In the genomic region with DNA sequence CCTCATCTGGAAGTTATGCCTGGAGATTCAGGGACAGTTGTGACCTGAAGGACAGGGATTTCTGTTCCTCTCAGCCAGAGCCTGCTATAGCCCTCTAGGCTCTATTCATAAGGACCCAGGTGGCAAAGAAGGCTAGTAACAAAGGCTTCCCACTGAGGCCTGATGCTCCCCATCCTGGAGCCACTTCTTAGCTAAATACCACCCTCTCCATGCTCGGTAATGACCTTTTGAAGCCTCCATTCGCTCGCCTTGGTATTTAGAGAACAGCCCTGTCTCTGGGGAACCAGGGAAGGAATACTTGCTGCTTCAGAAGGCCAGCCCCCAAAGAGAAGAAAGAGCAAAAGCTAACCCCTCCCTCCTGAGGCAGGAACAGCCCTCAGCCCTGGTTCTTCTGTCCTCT, we compare ENCODE assay signal across 25 mouse cellular contexts.
DNase-seq lines count a peak whose midpoint lies in the region; ATAC-seq and TF ChIP-seq lines count a peak whose summit lies in the region.
"Had no signal": no experiment of that assay in that cellular context is flagged by ENCODE, and none has a peak within 500 bp of the region (broad histone marks: within the 10 kb centered on the region; RNA-seq: fewer than 3 reads in every experiment).

No protein-coding gene starts in this region.

- H3K9me3 ChIP-seq in hindbrain, embryonic 10.5 days, result no peaks in the 10 kb centered on the region
- no peaks in the 10 kb centered on the region for H3K9me3 ChIP-seq in hindbrain, postnatal 0 days (ENCODE audit: low read length)
- H3K9me3 ChIP-seq: embryonic facial prominence, embryonic 10.5 days; embryonic facial prominence, embryonic 13.5 days; forebrain, embryonic 12.5 days; forebrain, embryonic 15.5 days; heart, embryonic 12.5 days; heart, embryonic 15.5 days had no signal

- H3K4me2 ChIP-seq in hindbrain, postnatal 0 days (ENCODE audit: low read depth, low read length), result no peak overlapping the region
- H3K4me2 ChIP-seq: embryonic facial prominence, embryonic 13.5 days; forebrain, embryonic 12.5 days; forebrain, embryonic 15.5 days; heart, embryonic 12.5 days; heart, embryonic 15.5 days; hindbrain, embryonic 14.5 days had no signal

- peaks cover 29% of the 10 kb centered on the region for H3K27me3 ChIP-seq in hindbrain, embryonic 10.5 days (ENCODE audit: insufficient read depth, poor library complexity, severe bottlenecking)
- H3K27me3 ChIP-seq in hindbrain, postnatal 0 days (ENCODE audit: insufficient read depth, low read length), result no peaks in the 10 kb centered on the region
- H3K27me3 ChIP-seq: embryonic facial prominence, embryonic 13.5 days; forebrain, embryonic 15.5 days had no signal

- no peak for ATAC-seq in hindbrain, postnatal 0 days
- ATAC-seq: forebrain, embryonic 15.5 days; intestine, postnatal 0 days had no signal

- H3K9ac ChIP-seq in hindbrain, postnatal 0 days (replicated peaks; ENCODE audit: low read length), result no peak overlapping the region
- H3K9ac ChIP-seq: embryonic facial prominence, embryonic 13.5 days; forebrain, embryonic 12.5 days; forebrain, embryonic 15.5 days; heart, embryonic 12.5 days; heart, embryonic 15.5 days; hindbrain, embryonic 14.5 days had no signal

- 20% methylated on average over 3 of the region's 3 CpGs for WGBS in hindbrain, embryonic 10.5 days
- 12% methylated on average over 3 of the region's 3 CpGs for whole genome bisulfite sequencing in hindbrain, postnatal 0 days
- 28% methylated on average over 3 of the region's 3 CpGs for WGBS in lung, adult 2 months

- no peak overlapping the region for H3K4me3 ChIP-seq in hindbrain, embryonic 10.5 days
- no peak overlapping the region for H3K4me3 ChIP-seq in hindbrain, postnatal 0 days (ENCODE audit: low read length)
- no peak overlapping the region for H3K4me3 ChIP-seq in lung, adult 2 months (replicated peaks; ENCODE audit: extremely low read depth, low read depth, low read length)
- H3K4me3 ChIP-seq in layer of hippocampus, adult 2 months, result no peak overlapping the region
- H3K4me3 ChIP-seq: embryonic facial prominence, embryonic 10.5 days; embryonic facial prominence, embryonic 13.5 days; erythroblast, embryonic 14.5 days; forebrain, embryonic 12.5 days; forebrain, embryonic 15.5 days; heart, embryonic 12.5 days; heart, embryonic 15.5 days had no signal

- H3K4me1 ChIP-seq in hindbrain, embryonic 10.5 days (replicated peaks), result peaks cover 32% of the 10 kb centered on the region
- H3K4me1 ChIP-seq in hindbrain, postnatal 0 days (ENCODE audit: insufficient read depth, low read length), result no peaks in the 10 kb centered on the region
- no peaks in the 10 kb centered on the region for H3K4me1 ChIP-seq in lung, adult 2 months (ENCODE audit: control insufficient read depth, insufficient read depth, low read length)
- H3K4me1 ChIP-seq: heart, embryonic 12.5 days; heart, embryonic 15.5 days had no signal

- TF ChIP-seq POLR2A in lung, adult 2 months (IDR thresholded peaks at IDR 0.05; ENCODE audit: borderline replicate concordance, extremely low read depth, low read depth, low read length), result no peak

- DNase-seq in hindbrain, embryonic 10.5 days (ENCODE audit: low spot score), result no peak
- no peak for DNase-seq in hindbrain, postnatal 0 days (ENCODE audit: low spot score)
- DNase-seq in ES-CJ7 (ENCODE audit: low read depth, low spot score) (peak; percentile 23), R1 (ENCODE audit: low read depth, low spot score) (peak; percentile 61)
- no peak for DNase-seq in lung, adult 2 months
- no peak for DNase-seq in layer of hippocampus, adult 2 months (ENCODE audit: low spot score in 2 of 2)
- DNase-seq: adrenal gland, adult 8-10 months; adrenal gland, postnatal 25 days; B cell, adult 2 months; cerebellum, adult 18-20 months; cerebellum, adult 9-10 months; cerebellum, postnatal 14 days; gastrocnemius, postnatal 25 days; heart, adult 18-20 months; heart, postnatal 10 days; heart, postnatal 36 days had no signal

- TF ChIP-seq CTCF in hindbrain, postnatal 0 days (IDR thresholded peaks at IDR 0.05; ENCODE audit: low read depth), result no peak
- TF ChIP-seq CTCF in lung, adult 2 months (IDR thresholded peaks at IDR 0.05; ENCODE audit: insufficient read depth, low read length), result no peak
- TF ChIP-seq CTCF in layer of hippocampus, adult 2 months (conservative IDR thresholded peaks at IDR 0.05), result no peak

- H3K27ac ChIP-seq in hindbrain, embryonic 10.5 days, result peak overlapping the region; percentile 40; the same call in 1 of the 2 replicates
- no peak overlapping the region for H3K27ac ChIP-seq in hindbrain, postnatal 0 days
- no peak overlapping the region for H3K27ac ChIP-seq in layer of hippocampus, adult 2 months
- H3K27ac ChIP-seq: embryonic facial prominence, embryonic 10.5 days; embryonic facial prominence, embryonic 13.5 days; forebrain, embryonic 12.5 days; forebrain, embryonic 15.5 days; heart, embryonic 15.5 days; hindbrain, embryonic 14.5 days had no signal

- no peaks in the 10 kb centered on the region for H3K36me3 ChIP-seq in hindbrain, embryonic 10.5 days
- no peaks in the 10 kb centered on the region for H3K36me3 ChIP-seq in hindbrain, postnatal 0 days (ENCODE audit: insufficient read depth, low read length)
- H3K36me3 ChIP-seq: embryonic facial prominence, embryonic 10.5 days; embryonic facial prominence, embryonic 13.5 days; forebrain, embryonic 12.5 days; forebrain, embryonic 15.5 days; heart, embryonic 12.5 days; heart, embryonic 15.5 days had no signal

Comparison
In these comparisons a context has a peak if more than half of its experiments do, and no peak if none do; other contexts are left out.
1. DNase-seq: peak in ES-CJ7 (single experiment) and R1 (single experiment); none in hindbrain, embryonic 10.5 days (single experiment), hindbrain, postnatal 0 days (single experiment), lung, adult 2 months (single experiment) and layer of hippocampus, adult 2 months (0 of 2).